Mouse (Mus musculus): ENCODE measurements at regions not wholly inside any gene's neighbourhood (a gene's known extent, or its start where the extent isn't known, plus 50 kb on each side); places are given as distances from the start of the nearest gene placed in this dataset.

DNA sequence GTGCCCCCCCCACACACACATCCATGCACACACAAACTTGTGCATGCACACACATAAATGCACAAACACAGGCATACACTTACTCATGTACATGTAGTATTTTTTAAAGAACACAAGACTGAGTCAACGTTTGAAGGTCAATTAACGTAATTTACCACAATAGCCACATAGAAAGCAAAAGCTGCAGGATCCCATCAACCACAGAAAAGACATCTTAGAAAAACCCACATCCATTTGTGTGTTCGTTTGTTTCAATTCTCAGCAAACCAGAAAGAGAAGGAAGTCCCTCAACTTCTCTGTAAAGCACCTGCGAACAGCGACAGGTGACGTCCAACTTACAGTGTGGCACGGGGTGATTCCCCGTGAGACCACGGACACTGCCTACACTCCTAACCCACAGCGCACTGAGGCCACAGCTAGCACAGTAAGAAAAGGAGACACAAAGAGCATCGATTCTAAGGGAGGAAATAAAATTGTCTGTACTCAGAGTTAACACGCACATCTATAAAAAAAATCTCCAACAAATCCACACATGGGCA, 53.8 kb downstream of the Dio3 start:
- 84% methylated on average over 12 of the region's 12 CpGs for WGBS
- H3K4me3 ChIP-seq = no peak overlapping the region

DNA sequence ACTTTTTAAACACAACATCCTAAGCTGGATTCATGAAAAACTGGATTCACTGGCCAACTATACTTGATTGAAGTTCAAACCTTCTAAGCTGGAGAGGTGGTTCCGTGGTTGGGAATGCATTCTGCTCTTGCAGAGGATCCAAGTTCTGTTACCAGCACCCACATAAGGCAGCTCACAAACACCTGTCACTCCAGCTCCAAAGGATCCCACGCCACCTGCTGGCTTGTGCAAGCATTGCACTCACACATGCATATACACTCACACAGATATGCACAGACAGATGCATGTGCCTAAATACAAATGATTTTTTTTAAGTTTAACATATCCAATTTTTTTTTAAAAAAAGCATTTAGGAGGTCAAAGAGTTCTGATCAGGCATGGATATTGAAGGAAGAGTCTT, 55.7 kb downstream of the Dio3 start:
- Histone ChIP-seq H3K4me2 (no peak overlapping the region), H3K4me3 (no peak overlapping the region)

More for the DNA sequence above, 53.8 kb downstream of the Dio3 start:
- no peaks in the 10 kb centered on the region for H3K27me3 ChIP-seq (replicated peaks)
- no peaks in the 10 kb centered on the region for H3K36me3 ChIP-seq
- ATAC-seq (ENCODE audit: extremely low read depth, insufficient number of reproducible peaks, low FRiP score, low TSS enrichment) = no peak
- no peak overlapping the region for H3K9ac ChIP-seq
- H3K27ac ChIP-seq (replicated peaks) = no peak overlapping the region
- no peak overlapping the region for H3K4me2 ChIP-seq
- no peaks in the 10 kb centered on the region for H3K4me1 ChIP-seq
- peaks cover 6% of the 10 kb centered on the region; the same call in 1 of the 2 replicates for H3K9me3 ChIP-seq

GRCm38 (mm10) chr12:110344280-110344827, 65.5 kb downstream of the Dio3 start:
- 75% methylated on average over 4 of the region's 4 CpGs for WGBS
- ATAC-seq (ENCODE audit: extremely low read depth, insufficient number of reproducible peaks, low FRiP score, low TSS enrichment) = no peak
- no peak overlapping the region for H3K27ac ChIP-seq (replicated peaks)

More for the DNA sequence above, 55.7 kb downstream of the Dio3 start:
- Histone ChIP-seq H3K9me3 (peaks cover 6% of the 10 kb centered on the region; the same call in 1 of the 2 replicates), H3K9ac (no peak overlapping the region), H3K27me3 (replicated peaks) (no peaks in the 10 kb centered on the region), H3K4me1 (no peaks in the 10 kb centered on the region), H3K27ac (replicated peaks) (no peak overlapping the region), H3K36me3 (no peaks in the 10 kb centered on the region)
- ATAC-seq (ENCODE audit: extremely low read depth, insufficient number of reproducible peaks, low FRiP score, low TSS enrichment) = no peak
- WGBS = 64% methylated on average over 2 of the region's 2 CpGs

GRCm38 (mm10) chr12:110349621-110350020, 70.8 kb downstream of the Dio3 start:
- WGBS = 71% methylated on average over 1 of the region's 1 CpGs
- Histone ChIP-seq H3K27me3 (replicated peaks) (no peaks in the 10 kb centered on the region), H3K27ac (replicated peaks) (no peak overlapping the region), H3K4me3 (no peak overlapping the region), H3K4me1 (no peaks in the 10 kb centered on the region), H3K9ac (no peak overlapping the region), H3K36me3 (no peaks in the 10 kb centered on the region), H3K9me3 (no peaks in the 10 kb centered on the region), H3K4me2 (no peak overlapping the region)
- no peak for ATAC-seq (ENCODE audit: extremely low read depth, insufficient number of reproducible peaks, low FRiP score, low TSS enrichment)

More at GRCm38 (mm10) chr12:110344280-110344827, 65.5 kb downstream of the Dio3 start:
- H3K36me3 ChIP-seq = no peaks in the 10 kb centered on the region
- H3K4me1 ChIP-seq = no peaks in the 10 kb centered on the region
- no peak overlapping the region for H3K4me2 ChIP-seq
- H3K4me3 ChIP-seq = no peak overlapping the region
- H3K27me3 ChIP-seq (replicated peaks) = no peaks in the 10 kb centered on the region
- no peaks in the 10 kb centered on the region for H3K9me3 ChIP-seq
- H3K9ac ChIP-seq = no peak overlapping the region

- Histone ChIP-seq H3K9me3 (no peaks in the 10 kb centered on the region), H3K4me1 (no peaks in the 10 kb centered on the region), H3K27ac (replicated peaks) (no peak overlapping the region), H3K4me3 (no peak overlapping the region), H3K36me3 (no peaks in the 10 kb centered on the region), H3K4me2 (no peak overlapping the region), H3K9ac (no peak overlapping the region), H3K27me3 (replicated peaks) (peaks cover 7% of the 10 kb centered on the region; the same call in 1 of the 2 replicates)
- ATAC-seq (ENCODE audit: extremely low read depth, insufficient number of reproducible peaks, low FRiP score, low TSS enrichment) = no peak
- 62% methylated on average over 6 of the region's 6 CpGs for WGBS
Measured at GRCm38 (mm10) chr12:110355851-110356250, 77.0 kb downstream of the Dio3 start.

DNA sequence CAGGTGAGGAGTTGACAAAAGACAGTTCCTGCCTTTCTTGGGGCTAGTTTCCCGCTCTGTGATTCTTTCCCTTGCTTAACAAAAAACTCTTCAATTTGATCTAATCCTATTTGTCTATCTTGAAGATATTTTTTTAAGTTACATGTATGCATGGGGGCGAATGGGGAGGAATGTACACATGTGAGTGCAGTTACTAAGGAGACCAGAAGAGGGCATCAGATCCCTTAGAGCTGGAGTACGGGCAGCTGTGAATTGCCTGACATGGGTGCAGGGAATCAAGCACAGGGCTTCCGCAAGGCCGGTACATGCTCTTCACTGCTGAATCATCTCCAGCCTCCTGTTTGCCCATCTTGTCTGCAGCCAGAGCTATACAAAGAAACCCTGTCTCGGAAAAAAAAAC, 79.8 kb upstream of the Ppp2r5c start:
- 86% methylated on average over 6 of the region's 6 CpGs for WGBS

DNA sequence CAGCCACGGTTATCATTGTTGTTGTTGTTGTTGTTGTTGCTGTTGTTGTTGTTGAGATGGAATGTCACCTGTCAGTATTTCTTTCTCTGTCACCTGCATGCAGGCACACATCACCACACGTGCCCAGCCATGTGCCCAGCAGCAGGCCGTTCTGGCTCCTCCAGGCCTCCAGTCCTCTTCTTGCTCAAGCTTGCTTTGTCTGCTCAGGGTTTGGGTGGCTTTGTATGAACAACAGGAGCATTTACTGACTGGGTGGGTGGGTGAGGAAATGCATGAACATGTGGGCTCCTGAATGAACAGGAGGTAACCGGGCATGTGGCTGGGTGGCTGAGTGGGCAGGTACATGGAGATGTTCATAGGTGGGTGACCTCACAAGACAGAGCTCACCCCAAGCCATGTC, 79.1 kb upstream of the Ppp2r5c start:
- Histone ChIP-seq H3K27ac (replicated peaks) (no peak overlapping the region), H3K9ac (no peak overlapping the region), H3K4me3 (no peak overlapping the region), H3K4me1 (no peaks in the 10 kb centered on the region), H3K27me3 (replicated peaks) (peaks cover 13% of the 10 kb centered on the region), H3K36me3 (no peaks in the 10 kb centered on the region), H3K4me2 (no peak overlapping the region), H3K9me3 (no peaks in the 10 kb centered on the region)
- no peak for ATAC-seq (ENCODE audit: extremely low read depth, insufficient number of reproducible peaks, low FRiP score, low TSS enrichment)
- WGBS = 67% methylated on average over 4 of the region's 4 CpGs

More for the DNA sequence above, 79.8 kb upstream of the Ppp2r5c start:
- Histone ChIP-seq H3K4me2 (no peak overlapping the region), H3K4me1 (no peaks in the 10 kb centered on the region), H3K27ac (replicated peaks) (no peak overlapping the region), H3K27me3 (replicated peaks) (peaks cover 5% of the 10 kb centered on the region; the same call in 1 of the 2 replicates), H3K4me3 (no peak overlapping the region), H3K36me3 (no peaks in the 10 kb centered on the region), H3K9me3 (no peaks in the 10 kb centered on the region), H3K9ac (no peak overlapping the region)
- ATAC-seq (ENCODE audit: extremely low read depth, insufficient number of reproducible peaks, low FRiP score, low TSS enrichment) = no peak

DNA sequence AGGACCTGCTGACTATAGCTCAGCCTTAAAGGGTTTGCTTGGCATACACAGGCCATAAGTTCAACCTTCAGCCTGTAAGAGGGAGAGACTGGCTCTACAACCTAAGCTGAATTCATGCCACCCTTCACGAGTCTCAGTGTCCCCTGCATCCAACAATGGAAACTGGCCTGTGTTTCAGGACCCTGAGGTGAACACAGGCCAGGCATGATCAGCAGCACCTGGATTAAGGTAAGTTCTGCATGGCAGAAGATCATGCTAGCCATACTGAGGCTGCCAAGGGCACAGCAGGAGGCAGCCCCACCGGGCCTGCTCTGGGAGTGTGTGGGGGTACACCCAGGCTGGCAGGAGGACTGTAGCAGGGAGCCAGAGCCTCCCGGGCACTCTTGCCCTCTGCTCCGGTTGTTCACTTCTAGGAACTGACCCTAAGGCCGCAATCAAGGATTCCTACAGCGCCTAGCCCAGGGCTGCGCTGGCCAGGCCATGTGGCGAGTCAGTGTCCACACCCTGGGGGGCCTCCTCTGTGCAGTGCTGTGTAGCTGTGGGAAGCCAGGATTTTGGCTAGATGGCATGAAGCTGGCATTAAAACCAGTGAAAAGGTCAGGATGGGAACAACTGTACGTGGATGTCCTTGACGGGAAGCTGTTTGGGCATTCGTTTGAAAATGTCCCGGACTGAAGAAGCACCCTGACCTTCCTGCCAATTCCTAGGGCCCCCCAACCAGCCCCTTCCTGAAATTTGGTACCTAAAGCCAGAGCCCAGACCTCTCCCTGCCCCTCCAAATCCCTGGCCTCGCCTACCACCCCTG, 74.8 kb upstream of the Ppp2r5c start:
- Histone ChIP-seq H3K9ac (no peak overlapping the region), H3K4me3 (no peak overlapping the region), H3K4me2 (no peak overlapping the region), H3K27me3 (replicated peaks) (peaks cover 53% of the 10 kb centered on the region), H3K4me1 (peaks cover 6% of the 10 kb centered on the region), H3K9me3 (no peaks in the 10 kb centered on the region), H3K27ac (replicated peaks) (no peak overlapping the region), H3K36me3 (no peaks in the 10 kb centered on the region)
- WGBS = 71% methylated on average over 13 of the region's 13 CpGs
- no peak for ATAC-seq (ENCODE audit: extremely low read depth, insufficient number of reproducible peaks, low FRiP score, low TSS enrichment)

DNA sequence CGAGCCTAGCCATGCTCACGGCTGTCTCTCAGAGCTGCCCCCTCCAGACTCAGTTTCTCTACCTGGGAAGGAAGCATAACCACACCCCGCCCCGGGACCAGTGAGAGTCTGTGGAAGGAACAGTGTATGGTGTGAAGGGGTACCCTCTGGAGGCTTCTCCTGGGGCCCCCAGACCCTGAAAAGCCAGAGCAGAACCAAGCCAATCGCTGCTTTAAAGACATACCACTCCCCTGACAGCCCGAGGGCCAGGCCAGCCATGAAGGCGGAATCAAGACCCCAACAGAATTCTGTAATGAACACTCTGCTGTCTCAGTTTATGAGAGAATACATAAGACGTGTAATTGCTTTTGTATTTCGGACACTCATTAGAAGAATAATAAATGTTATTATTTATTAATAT, 73.9 kb upstream of the Ppp2r5c start:
- Histone ChIP-seq H3K4me3 (no peak overlapping the region), H3K27ac (replicated peaks) (no peak overlapping the region), H3K4me2 (peak overlapping the region; percentile 53; the same call in 1 of the 2 replicates), H3K4me1 (peaks cover 6% of the 10 kb centered on the region), H3K27me3 (replicated peaks) (peaks cover 62% of the 10 kb centered on the region), H3K9me3 (no peaks in the 10 kb centered on the region), H3K9ac (no peak overlapping the region), H3K36me3 (no peaks in the 10 kb centered on the region)
- 63% methylated on average over 9 of the region's 9 CpGs for WGBS
- no peak for ATAC-seq (ENCODE audit: extremely low read depth, insufficient number of reproducible peaks, low FRiP score, low TSS enrichment)

DNA sequence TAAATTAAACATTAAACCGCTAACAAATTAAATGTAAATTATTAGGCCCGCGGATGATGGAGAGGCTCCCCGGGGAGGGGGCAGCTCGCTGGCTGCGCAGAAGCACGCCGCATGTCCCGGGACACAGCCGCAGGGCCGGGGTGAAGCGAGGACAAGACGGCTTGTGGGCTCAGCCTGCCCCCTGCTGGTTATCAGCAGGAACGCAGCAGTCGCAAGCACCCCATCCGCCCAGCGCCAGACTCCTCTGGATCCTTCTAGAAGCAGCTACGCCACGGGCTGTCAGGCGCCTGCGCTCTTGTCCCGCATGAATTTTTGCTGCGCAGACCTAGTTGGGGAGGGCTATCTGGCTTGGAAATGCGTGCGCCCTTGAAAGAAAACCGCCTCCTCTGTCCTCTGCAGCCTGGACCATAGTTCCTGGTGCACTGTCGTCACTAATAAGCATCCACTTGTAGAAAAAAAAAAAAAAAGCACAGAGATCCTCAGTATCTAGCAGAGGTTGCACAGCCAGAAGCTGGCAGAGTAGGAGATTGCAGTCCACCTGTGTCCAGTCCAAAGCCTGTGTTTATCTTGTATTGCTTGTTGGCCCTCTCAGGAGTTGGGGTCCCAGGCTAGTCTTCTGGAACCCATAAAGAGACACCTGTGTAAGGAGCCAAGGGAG, 73.4 kb upstream of the Ppp2r5c start:
- H3K4me3 ChIP-seq = peak overlapping the region; percentile 25; the same call in 1 of the 2 replicates
- no peaks in the 10 kb centered on the region for H3K9me3 ChIP-seq
- H3K36me3 ChIP-seq = no peaks in the 10 kb centered on the region
- H3K27ac ChIP-seq (replicated peaks) = no peak overlapping the region
- ATAC-seq (ENCODE audit: extremely low read depth, insufficient number of reproducible peaks, low FRiP score, low TSS enrichment) = peak; percentile 46; the same call in 1 of the 2 replicates
- H3K9ac ChIP-seq = no peak overlapping the region
- H3K4me2 ChIP-seq = peak overlapping the region; percentile 53
- WGBS = 3% methylated on average over 27 of the region's 27 CpGs
- H3K27me3 ChIP-seq (replicated peaks) = peaks cover 62% of the 10 kb centered on the region
- peaks cover 6% of the 10 kb centered on the region for H3K4me1 ChIP-seq

DNA sequence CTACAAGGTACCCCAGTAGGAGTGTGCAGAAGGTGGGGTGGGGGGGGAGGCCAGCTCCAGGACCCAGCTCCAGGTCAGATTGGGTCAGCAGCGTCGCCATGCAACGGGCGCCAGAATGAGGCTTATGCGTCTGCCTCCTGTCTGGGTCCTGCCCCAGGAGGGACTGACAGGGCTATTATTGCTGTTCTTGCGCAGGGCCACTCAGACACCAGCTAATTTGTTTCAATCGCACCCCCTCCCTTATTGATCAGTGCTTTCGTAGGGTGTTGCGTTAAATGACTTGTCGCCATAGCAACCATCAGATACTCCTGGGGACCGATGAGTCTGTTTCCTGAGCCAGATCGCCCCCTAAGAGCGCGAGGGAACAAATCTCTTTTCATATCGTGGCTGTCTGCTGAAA, 71.8 kb upstream of the Ppp2r5c start:
- peaks cover 62% of the 10 kb centered on the region for H3K27me3 ChIP-seq (replicated peaks)
- WGBS = 5% methylated on average over 15 of the region's 15 CpGs
- no peak for ATAC-seq (ENCODE audit: extremely low read depth, insufficient number of reproducible peaks, low FRiP score, low TSS enrichment)

More for the DNA sequence above, 71.8 kb upstream of the Ppp2r5c start:
- Histone ChIP-seq H3K4me1 (peaks cover 6% of the 10 kb centered on the region), H3K4me3 (no peak overlapping the region), H3K9me3 (no peaks in the 10 kb centered on the region), H3K4me2 (no peak overlapping the region), H3K36me3 (no peaks in the 10 kb centered on the region), H3K27ac (replicated peaks) (no peak overlapping the region), H3K9ac (no peak overlapping the region)
